Mouse (Mus musculus): ENCODE results near the gene Hephl1. TPM values are rescaled to one million over a fixed set of nuclear protein-coding genes. Genes with fewer than 3 reads are reported as not detected.

The Hephl1 gene
- total and polyA plus RNA-seq, 3 experiments = not detected

- TF ChIP-seq GATA1 (IDR thresholded peaks at IDR 0.05; ENCODE audit: low read depth, low read length) (no peak), ELF1 (IDR thresholded peaks at IDR 0.05; ENCODE audit: low read depth, low read length) (no peak), USF1 (IDR thresholded peaks at IDR 0.05; ENCODE audit: low read depth, low read length) (no peak), RAD21 (IDR thresholded peaks at IDR 0.05; ENCODE audit: low read depth, low read length) (no peak), POLR2AphosphoS2 (IDR thresholded peaks at IDR 0.05; ENCODE audit: low read length) (no peak), KAT2A (conservative IDR thresholded peaks at IDR 0.05; ENCODE audit: low read depth, low read length) (no peak), MYB (IDR thresholded peaks at IDR 0.05; ENCODE audit: low read depth, low read length) (no peak), CTCF (IDR thresholded peaks at IDR 0.05 in 2 of 3, conservative IDR thresholded peaks at IDR 0.05 in 1 of 3; ENCODE audit: control insufficient read depth in 1 of 3, insufficient read depth in 1 of 3, low read depth in 2 of 3, low read length in 3 of 3, poor library complexity in 1 of 3, severe bottlenecking in 1 of 3) (no peak), SMC3 (IDR thresholded peaks at IDR 0.05; ENCODE audit: low read depth, low read length) (no peak), MXI1 (IDR thresholded peaks at IDR 0.05; ENCODE audit: low read depth, low read length) (no peak), ZKSCAN1 (IDR thresholded peaks at IDR 0.05; ENCODE audit: low read depth, low read length) (no peak), BHLHE40 (IDR thresholded peaks at IDR 0.05; ENCODE audit: borderline replicate concordance, low read depth, low read length) (no peak), CHD2 (IDR thresholded peaks at IDR 0.05; ENCODE audit: low read length) (no peak)
- H3K9ac ChIP-seq (ENCODE audit: control insufficient read depth, low read depth, low read length, poor library complexity, severe bottlenecking) = no peak overlapping the region
- H3K27ac ChIP-seq (ENCODE audit: control insufficient read depth, low read depth, low read length) = no peak overlapping the region
- H3K79me2 ChIP-seq (ENCODE audit: control insufficient read depth, insufficient read depth, low read length, poor library complexity) = no peaks in the 10 kb centered on the region
- no peaks in the 10 kb centered on the region for H3K36me3 ChIP-seq (ENCODE audit: control insufficient read depth in 1 of 2, insufficient read depth in 2 of 2, low read length in 2 of 2)
- H3K9me3 ChIP-seq (replicated peaks; ENCODE audit: insufficient read depth, low read length) = no peaks in the 10 kb centered on the region
- H3K4me3 ChIP-seq (ENCODE audit: control insufficient read depth in 1 of 2, insufficient read depth in 1 of 2, low read depth in 2 of 2, low read length in 2 of 2) = no peak overlapping the region
- DNase-seq (ENCODE audit: low read depth, low spot score) = no peak
- H3K4me1 ChIP-seq (ENCODE audit: control insufficient read depth in 1 of 2, insufficient read depth in 2 of 2, low read length in 2 of 2) = no peaks in the 10 kb centered on the region
- peaks cover 24 to 37% of the 10 kb centered on the region in 2 experiments for H3K27me3 ChIP-seq (ENCODE audit: control insufficient read depth in 1 of 2, insufficient read depth in 2 of 2, low read length in 2 of 2)
Measured at GRCm38 (mm10) chr9:15002995-15003613, 108.8 kb downstream of the Hephl1 start.

Other genes with a start within 250 kb of the Hephl1 start
- gene Izumo1r, start 208.2 kb downstream of the Hephl1 start, total RNA-seq (2012; rRNA removed) = not detected in 2 replicates
- gene Izumo1r, start 208.2 kb downstream of the Hephl1 start, polyA plus RNA-seq (2012; ENCODE audit: insufficient read depth in 1 of 2, insufficient read length in 2 of 2, low read depth in 1 of 2, low replicate concordance in 2 of 2, missing spikeins in 1 of 2) = not detected
- gene Panx1, start 66.6 kb downstream of the Hephl1 start, total RNA-seq (2012; rRNA removed) = 10.6 and 12.5 TPM in 2 replicates
- gene Panx1, start 66.6 kb downstream of the Hephl1 start, polyA plus RNA-seq (2012; ENCODE audit: insufficient read depth in 1 of 2, insufficient read length in 2 of 2, low read depth in 1 of 2, low replicate concordance in 2 of 2, missing spikeins in 1 of 2) = 10 to 100 TPM in 1 of 2 experiments, not detected in 1; 20.3 TPM
- 18.0 and 27.0 TPM in 2 replicates for gene Vstm5, start 126.9 kb upstream of the Hephl1 start, total RNA-seq (2012; rRNA removed)
- 10 to 100 TPM in 1 of 2 experiments, not detected in 1; 23.5 TPM for gene Vstm5, start 126.9 kb upstream of the Hephl1 start, polyA plus RNA-seq (2012; ENCODE audit: insufficient read depth in 1 of 2, insufficient read length in 2 of 2, low read depth in 1 of 2, low replicate concordance in 2 of 2, missing spikeins in 1 of 2)
- 167 and 175 TPM in 2 replicates for gene Med17, start 167.8 kb upstream of the Hephl1 start, total RNA-seq (2012; rRNA removed)
- 100 to 1,000 TPM; 185 to 478 TPM for gene Med17, start 167.8 kb upstream of the Hephl1 start, polyA plus RNA-seq (2012; ENCODE audit: insufficient read depth in 1 of 2, insufficient read length in 2 of 2, low read depth in 1 of 2, low replicate concordance in 2 of 2, missing spikeins in 1 of 2)
- gene Taf1d, start 194.1 kb upstream of the Hephl1 start, total RNA-seq (2012; rRNA removed) = 688 and 860 TPM in 2 replicates
- gene Taf1d, start 194.1 kb upstream of the Hephl1 start, polyA plus RNA-seq (2012; ENCODE audit: insufficient read depth in 1 of 2, insufficient read length in 2 of 2, low read depth in 1 of 2, low replicate concordance in 2 of 2, missing spikeins in 1 of 2) = 100 to 1,000 TPM; 298 to 548 TPM
- 10.4 and 12.8 TPM in 2 replicates for gene 4931406C07Rik, start 194.3 kb upstream of the Hephl1 start, total RNA-seq (2012; rRNA removed)
- 10 to 100 TPM; 31.8 to 56.2 TPM for gene 4931406C07Rik, start 194.3 kb upstream of the Hephl1 start, polyA plus RNA-seq (2012; ENCODE audit: insufficient read depth in 1 of 2, insufficient read length in 2 of 2, low read depth in 1 of 2, low replicate concordance in 2 of 2, missing spikeins in 1 of 2)
- gene Cep295, start 245.7 kb upstream of the Hephl1 start, total RNA-seq (2012; rRNA removed) = 53.7 and 57.0 TPM in 2 replicates
- gene Cep295, start 245.7 kb upstream of the Hephl1 start, polyA plus RNA-seq (2012; ENCODE audit: insufficient read depth in 1 of 2, insufficient read length in 2 of 2, low read depth in 1 of 2, low replicate concordance in 2 of 2, missing spikeins in 1 of 2) = 1,000 to 10,000 TPM in 1 of 2 experiments, 10 to 100 TPM in 1; 73.3 to 1,483 TPM

Measured in MEL (cell line).